Mouse (Mus musculus) lung, postnatal 14 days (tissue): ENCODE data around the gene Ecm1.
A peak's percentile ranks its signal among the peaks of the same experiment; 100 is the strongest.

Experiments
- DNase-seq: peaks from one replicate; pipeline ENCODE4 v3.0.0; 2021

Gene Ecm1

GRCm38 (mm10) chr3:95739353-95740104, at the start of gene Ecm1:
TSS of gene Ecm1 (minus strand) at chr3:95739569.
- DNase-seq = peak; percentile 68

- DNase-seq = no peak
These were observed 46.1 kb upstream of the Ecm1 start for GRCm38 (mm10) chr3:95785501-95785900.

DNA sequence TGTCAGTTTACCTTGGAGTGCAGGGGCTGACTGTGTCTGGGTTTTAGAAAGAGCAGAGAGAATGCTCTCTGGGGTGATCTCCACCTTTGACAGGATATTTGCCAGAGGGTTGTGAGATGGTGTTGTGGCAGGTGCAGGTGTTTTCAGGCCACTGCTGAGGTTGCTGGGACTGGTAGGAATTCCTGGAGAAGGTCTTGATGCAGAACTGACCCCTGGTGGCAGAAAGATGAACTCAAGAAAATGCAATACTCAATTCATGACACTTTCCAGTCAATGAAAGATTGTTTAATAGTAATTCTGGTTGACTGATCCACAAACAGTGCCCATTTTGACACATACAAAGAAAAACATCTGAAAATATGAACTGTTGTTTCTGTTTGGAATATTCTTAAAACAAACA, 32.6 kb upstream of the Ecm1 start:
- DNase-seq = peak; percentile 53

DNA sequence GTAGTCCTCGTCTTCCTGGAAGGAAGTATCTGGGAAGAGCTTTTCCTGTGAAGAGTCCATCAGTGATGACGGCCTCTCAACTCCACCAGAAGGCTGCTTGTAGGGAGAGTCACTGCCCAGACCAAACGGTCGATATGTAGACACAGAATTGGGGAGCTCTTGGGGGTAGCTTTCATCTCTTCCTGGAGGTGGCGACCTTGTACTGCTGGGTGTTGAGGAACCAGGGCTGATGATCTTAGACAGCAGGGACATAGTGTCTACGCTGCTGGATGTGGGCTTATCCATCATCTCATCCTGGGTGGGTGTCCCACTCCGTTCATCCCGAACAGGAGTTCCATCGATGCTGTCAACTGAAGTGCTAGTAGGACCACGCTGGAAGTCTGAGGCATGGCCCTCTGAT, 26.2 kb upstream of the Ecm1 start:
- DNase-seq = no peak

GRCm38 (mm10) chr3:95763811-95764210, 24.4 kb upstream of the Ecm1 start:
- no peak for DNase-seq

DNA sequence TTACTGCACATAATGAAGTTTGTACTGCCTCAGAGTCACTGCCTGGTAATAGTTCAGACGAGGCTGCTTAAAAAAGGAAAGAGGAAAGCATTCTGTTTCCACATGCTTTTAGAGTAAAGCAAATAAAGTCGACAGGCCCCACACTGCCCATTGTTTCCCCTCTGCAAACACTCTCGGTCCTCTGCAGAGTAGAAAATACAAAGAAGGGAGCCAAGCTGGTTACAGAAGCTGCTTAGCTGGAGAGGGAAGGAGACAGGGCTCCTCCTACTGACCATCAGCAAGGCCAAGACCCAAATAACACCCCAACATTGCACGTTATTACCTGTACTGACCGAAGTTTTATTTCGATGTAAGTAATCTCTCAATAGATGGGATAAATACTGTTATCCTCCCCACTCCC, 23.6 kb upstream of the Ecm1 start:
- peak; percentile 21 for DNase-seq

DNA sequence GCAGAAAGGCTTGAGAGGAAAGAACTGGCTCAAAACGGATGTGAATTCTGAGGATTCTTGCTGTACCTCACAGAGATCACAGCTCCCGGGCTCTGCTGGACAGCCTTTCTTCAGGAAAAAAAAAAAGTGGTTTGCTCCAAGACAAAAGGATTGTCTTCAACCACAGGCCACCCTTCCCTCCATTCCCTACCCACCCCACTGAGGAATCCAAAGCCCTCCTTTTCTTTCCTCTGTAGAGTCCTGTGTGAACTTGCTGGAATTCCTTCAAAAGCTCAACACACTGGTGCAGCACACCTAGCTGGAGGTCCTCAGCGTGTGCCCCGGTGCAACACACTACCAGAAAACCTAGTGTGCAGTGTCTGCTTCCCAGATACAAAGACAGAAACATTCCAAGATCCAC, 22.4 kb upstream of the Ecm1 start:
- DNase-seq = no peak

DNA sequence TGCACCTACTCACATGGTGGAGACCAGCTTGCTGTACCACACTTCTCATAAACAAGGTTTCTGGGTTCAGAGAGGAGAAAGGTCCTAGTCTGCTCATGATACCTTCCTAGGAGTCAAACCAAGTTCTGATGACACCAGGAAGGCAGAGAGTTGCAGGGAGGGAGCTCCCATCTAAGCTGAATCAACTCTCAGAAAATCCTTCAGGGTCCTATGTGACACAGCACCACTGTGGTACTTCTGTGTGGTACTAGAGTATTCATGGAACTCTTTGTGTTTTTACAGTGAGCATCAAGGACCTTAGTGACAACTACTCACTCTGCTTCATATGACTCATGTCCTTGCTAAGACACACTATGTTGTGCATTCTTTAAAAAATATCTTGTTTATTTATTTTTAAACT, 21.3 kb upstream of the Ecm1 start:
- DNase-seq = no peak

GRCm38 (mm10) chr3:95760106-95760505, 20.7 kb upstream of the Ecm1 start, which contains the start of gene Tars2:
TSS of gene Tars2 (minus strand) at chr3:95760206.
- no peak for DNase-seq

DNA sequence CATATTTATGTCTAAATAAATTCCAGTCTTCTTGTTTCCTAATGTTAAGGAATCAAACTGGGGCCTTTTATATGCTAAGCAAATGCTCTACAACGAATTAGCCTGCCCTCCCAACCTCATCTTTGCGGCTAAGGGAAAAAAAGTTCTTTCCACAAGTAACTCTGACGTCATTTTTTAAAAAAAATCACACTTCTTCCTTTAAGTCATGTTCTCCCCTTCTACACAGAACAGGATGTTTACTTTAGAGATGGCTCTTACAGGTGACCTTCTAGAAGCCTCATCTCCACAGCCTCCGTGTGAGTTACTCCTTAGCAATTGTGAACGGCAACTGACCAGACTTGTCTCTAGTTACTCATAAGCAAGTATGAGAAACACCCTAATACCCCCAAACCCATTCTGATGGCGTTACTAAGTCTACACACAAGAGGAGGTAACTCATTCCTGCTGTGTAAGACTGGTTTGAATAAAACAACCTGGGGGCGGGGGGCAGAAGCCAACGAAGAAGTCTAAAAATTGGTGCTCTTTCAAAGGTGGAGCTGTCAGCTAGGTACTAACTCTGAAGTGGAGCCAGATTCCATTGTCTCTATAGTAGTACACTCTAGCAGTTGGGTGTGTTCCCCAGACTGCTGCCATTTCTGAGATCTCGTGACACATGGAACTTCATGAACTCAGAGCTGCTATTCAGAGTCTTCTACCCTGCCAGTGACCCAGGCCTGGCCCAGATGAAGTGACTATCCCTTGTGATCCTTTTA, 19.3 kb upstream of the Ecm1 start:
- no peak for DNase-seq

- no peak for DNase-seq
These were observed 17.4 kb upstream of the Ecm1 start for GRCm38 (mm10) chr3:95756808-95757207.

GRCm38 (mm10) chr3:95754345-95755206, 15.2 kb upstream of the Ecm1 start:
- DNase-seq = peak; percentile 94

DNA sequence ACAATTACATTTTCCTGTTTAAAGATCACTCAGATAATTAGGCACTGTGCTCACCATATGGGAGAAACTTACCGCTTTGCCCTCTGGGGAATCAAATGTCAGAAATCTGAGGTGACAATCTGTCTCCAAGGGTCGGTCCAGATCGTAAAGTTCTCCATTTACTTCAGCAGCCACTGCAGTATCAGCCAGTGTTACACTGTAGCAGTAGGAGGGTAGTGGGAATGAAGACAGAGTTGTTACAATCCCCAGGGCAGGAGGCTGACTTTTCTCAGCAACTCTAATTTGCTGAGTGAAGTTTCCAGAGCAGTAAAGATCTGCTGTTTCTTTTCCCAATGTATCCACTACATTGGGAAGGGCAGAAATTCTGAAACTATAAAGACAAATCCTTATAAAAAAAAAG, 13.6 kb upstream of the Ecm1 start:
- no peak for DNase-seq

DNA sequence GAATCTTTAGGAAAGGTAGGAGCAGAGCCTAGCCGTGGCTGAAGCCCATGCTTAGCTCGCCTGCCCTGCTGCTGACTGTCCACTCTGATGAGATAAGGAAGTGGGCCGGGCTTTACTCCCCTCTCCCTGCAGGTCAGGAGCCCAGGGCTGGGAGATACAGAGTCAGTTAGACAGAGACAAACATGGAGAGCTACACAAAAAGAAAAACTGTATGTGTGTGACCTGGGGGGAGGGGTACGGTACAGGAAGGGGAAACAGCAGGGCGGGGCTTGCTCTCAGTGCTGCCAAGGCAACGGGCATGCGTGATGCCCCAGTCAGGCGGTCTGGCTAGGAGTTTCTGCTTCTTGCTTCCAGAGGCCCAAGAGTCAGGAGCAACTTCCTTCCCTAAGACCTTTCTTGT, 1.0 kb upstream of the Ecm1 start:
- DNase-seq = peak; percentile 50

- DNase-seq = no peak
These were observed 4.2 kb downstream of the Ecm1 start for GRCm38 (mm10) chr3:95735071-95735670.

DNA sequence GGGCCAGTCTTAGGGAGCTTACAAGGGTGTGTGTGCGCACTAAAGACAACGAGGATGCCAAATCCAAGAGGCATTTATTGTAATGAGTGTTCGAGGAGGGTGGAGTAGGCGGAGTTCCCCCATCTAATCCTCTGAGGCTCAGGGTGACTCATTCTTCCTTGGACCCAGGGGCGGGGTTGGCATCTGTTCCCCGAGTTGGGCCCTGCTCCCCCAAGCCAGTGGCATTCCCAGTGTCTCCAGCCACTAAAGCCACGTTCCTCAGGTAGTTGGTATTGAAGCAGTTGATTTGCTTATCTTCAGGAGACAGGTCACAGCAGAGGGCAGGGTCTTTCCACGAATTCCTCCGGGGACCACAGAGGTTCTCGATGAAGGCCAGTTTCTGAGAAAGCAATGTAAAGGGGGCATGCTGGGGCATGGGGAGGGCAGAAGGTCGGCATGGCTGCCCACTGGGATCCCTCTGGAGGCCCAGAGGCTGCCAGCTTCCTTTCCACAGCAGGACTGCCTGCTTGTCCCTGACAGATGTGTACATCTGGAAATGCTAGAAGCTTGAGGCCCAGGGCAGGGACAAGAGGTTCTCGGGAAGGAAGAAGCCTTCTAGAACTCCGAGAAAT, 5.2 kb downstream of the Ecm1 start:
- peak; percentile 23 for DNase-seq

DNA sequence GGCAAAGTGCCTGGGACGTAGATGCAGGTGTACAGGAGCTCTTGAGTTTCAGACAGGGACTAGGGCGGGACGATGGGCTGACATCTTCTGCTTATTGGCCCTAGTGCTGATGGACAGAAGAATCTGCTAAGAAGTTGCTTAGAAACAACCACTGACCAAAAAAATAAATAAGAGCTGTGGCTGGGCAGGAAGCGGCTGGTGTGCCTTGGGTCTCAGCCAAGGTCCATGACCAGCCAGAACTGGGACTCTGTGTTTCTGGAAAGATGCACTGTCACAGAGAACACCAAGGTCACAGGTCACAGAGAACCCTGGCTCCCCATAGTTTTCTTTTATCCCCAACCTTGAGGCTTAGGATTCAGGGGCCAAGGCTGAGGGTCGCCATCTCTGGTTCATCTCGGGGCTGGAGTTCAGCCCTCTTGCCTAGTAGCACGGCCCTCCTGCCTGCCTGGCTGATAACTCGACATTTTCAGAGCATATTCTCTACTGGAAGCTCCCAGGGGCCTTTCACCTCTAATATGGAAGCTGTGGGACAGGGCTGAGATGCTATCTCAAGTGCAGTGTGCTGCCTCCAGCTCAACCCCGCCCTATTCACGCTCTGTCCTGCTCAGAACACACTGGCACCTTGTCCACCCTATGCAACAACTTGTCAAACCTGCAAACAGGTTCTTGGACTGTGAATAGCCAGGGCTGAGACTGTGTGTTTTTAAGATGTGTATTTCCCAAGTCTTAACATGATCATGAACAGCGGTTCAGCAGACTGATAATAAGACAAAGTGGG, 6.4 kb downstream of the Ecm1 start:
- DNase-seq = peak; percentile 71

GRCm38 (mm10) chr3:95732297-95732696, 7.1 kb downstream of the Ecm1 start:
- no peak for DNase-seq

GRCm38 (mm10) chr3:95731802-95732201, 7.6 kb downstream of the Ecm1 start:
- DNase-seq = no peak

GRCm38 (mm10) chr3:95730431-95730830, 8.9 kb downstream of the Ecm1 start:
- no peak for DNase-seq

DNA sequence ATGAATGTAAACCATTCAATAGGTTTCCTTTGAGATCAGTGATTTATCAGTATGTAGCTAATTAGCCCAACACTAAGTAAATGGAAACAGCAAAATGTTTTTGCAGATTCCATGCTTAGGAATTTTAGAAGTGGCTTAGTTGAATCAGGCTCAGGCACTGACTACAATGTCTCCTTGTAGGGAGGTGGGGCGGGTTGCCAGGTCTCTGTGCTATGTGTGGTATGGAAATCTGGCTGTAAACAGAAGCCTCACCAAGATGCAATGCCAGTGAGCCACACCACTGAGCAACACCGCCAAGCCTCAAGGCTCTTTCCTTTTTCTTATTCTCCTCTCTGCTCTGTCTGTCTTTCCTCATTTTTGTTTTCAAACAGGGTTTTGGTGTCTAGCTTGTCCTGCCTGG, 10.5 kb downstream of the Ecm1 start:
- no peak for DNase-seq
